Mouse (Mus musculus): Measurements from ENCODE around the gene Btbd35f22.
"Not testable (repeated sequence)": the region's sequence is repeated elsewhere in the genome, so short reads cannot be mapped to it uniquely, and the experiment has no call there.

Btbd35f22 gene

DNA sequence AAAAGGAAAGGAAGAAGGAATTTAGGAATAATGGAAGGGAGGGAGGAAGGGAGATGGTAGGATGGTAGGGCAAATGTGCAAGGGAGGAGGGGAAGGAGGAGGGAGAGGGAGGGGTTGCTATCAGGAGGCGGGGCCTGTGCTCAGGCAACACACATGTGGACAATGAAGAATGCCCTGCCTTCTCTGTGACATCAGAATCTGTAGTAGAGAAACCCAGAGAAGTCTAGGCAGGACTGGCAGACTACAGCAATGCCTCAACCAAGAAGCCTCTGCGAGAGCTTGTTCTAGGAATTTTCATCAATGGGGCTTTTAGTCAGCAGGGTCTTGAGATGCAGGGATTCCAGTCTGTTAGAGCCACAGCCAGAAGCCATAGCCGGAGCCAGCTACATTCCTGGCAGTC lies at the start of gene Btbd35f22:
Gene Btbd35f22, plus strand, starts transcription at position 301 of the 400 bp plus-strand sequence.
- DNase-seq (ENCODE audit: low read depth) = not testable (repeated sequence)

Measured in c-Kit-positive CD71-negative TER-119-negative erythroid progenitor cells, embryonic 14.5 days (primary cell).